Mouse (Mus musculus) hindbrain, postnatal 0 days (tissue): ENCODE measurements around the gene Msantd2. TPM values are rescaled to one million over a fixed set of nuclear protein-coding genes. Genes with fewer than 3 reads are reported as not detected.

Experiments
- ATAC-seq: fragments of 200-750 bp; cut with Nextera tagmentation; 2 replicates; pipeline ENCODE4 v1.8.0; 2017; ENCODE audit warnings: mild to moderate bottlenecking, moderate TSS enrichment, moderate library complexity
- DNase-seq: peaks from one replicate; pipeline ENCODE4 v3.0.0-alpha.2; 2015; ENCODE audit warnings: low spot score
- H3K27ac ChIP-seq: fragments of 300-500 bp; sonication (generic); 2 replicates; pipeline ENCODE4 v1.5.1; 2014; ENCODE audit warnings: mild to moderate bottlenecking
- H3K27me3 ChIP-seq: fragments of 300-500 bp; sonication (generic); 2 replicates; pipeline ENCODE4 v1.6.1; 2014; ENCODE audit warnings: low read length, mixed read lengths; ENCODE audit not compliant: insufficient read depth
- H3K36me3 ChIP-seq: fragments of 300-500 bp; sonication (generic); 2 replicates; pipeline ENCODE4 v1.6.1; 2014; ENCODE audit warnings: low read length, mixed read lengths; ENCODE audit not compliant: insufficient read depth
- H3K4me1 ChIP-seq: fragments of 300-500 bp; sonication (generic); 2 replicates; pipeline ENCODE4 v1.6.1; 2014; ENCODE audit warnings: antibody characterized with exemption, low read length, mixed read lengths; ENCODE audit not compliant: insufficient read depth
- H3K4me2 ChIP-seq: fragments of 300-500 bp; sonication (generic); 2 replicates; pipeline ENCODE4 v1.6.1; 2014; ENCODE audit warnings: low read depth, mild to moderate bottlenecking, low read length, moderate library complexity, mixed read lengths
- H3K4me3 ChIP-seq: fragments of 300-500 bp; sonication (generic); 2 replicates; pipeline ENCODE4 v1.5.1; 2014; ENCODE audit warnings: low read length
- H3K9ac ChIP-seq: fragments of 300-500 bp; sonication (generic); replicated peaks from 2 replicates; pipeline ENCODE4 v1.6.1; 2014; ENCODE audit warnings: mild to moderate bottlenecking, low read length, moderate library complexity, mixed read lengths
- H3K9me3 ChIP-seq: fragments of 300-500 bp; sonication (generic); 2 replicates; pipeline ENCODE4 v1.6.1; 2016; ENCODE audit warnings: low read length, mixed read lengths
- CTCF ChIP-seq: IDR thresholded peaks from 2 replicates; pipeline ENCODE4 v1.5.1; 2016; ENCODE audit warnings: antibody characterized with exemption, control low read depth, low read depth
- WGBS: fragments of 180-500 bp; shearing (Covaris S2); extraction: QIAGEN DNeasy Blood & Tissue Kit; methylation state at CpG from one replicate; pipeline ENCODE4 v1.1.7; 2014; 5-methylcytosine and 5-hydroxymethylcytosine counted together
- polyA plus RNA-seq: library from polyadenylated mRNA; unstranded; fragments of >200 nt; fragmentation: Nextera tagmentation; extraction: Ambion mirVana; gene quantifications from 2 replicates; pipeline ENCODE4 v1.2.1, GENCODE M21; 2015
- total RNA-seq: library from RNA; depleted of rRNA; stranded (reverse); fragments of >200 nt; gene quantifications from 2 replicates; pipeline ENCODE4 v1.2.3, GENCODE M21; 2014

Msantd2 gene
- total and polyA plus RNA-seq, 2 experiments from 2014 or later = 17.8 to 34.0 TPM

GRCm38 (mm10) chr9:37462764-37463163, 26.4 kb upstream of the Msantd2 start:
- no peak for ATAC-seq

GRCm38 (mm10) chr9:37473611-37474125, 15.5 kb upstream of the Msantd2 start:
- Histone ChIP-seq H3K4me2 (no peak overlapping the region), H3K4me1 (no peaks in the 10 kb centered on the region), H3K27ac (no peak overlapping the region), H3K27me3 (no peaks in the 10 kb centered on the region), H3K9me3 (no peaks in the 10 kb centered on the region), H3K4me3 (no peak overlapping the region), H3K9ac (no peak overlapping the region), H3K36me3 (no peaks in the 10 kb centered on the region)
- DNase-seq (no peak), ATAC-seq (no peak)
- 67% methylated on average over 3 of the region's 3 CpGs for WGBS
- TF ChIP-seq CTCF = no peak

More at GRCm38 (mm10) chr9:37462764-37463163, 26.4 kb upstream of the Msantd2 start:
- Histone ChIP-seq H3K9ac (no peak overlapping the region), H3K27me3 (peaks cover 5% of the 10 kb centered on the region; the same call in 1 of the 2 replicates), H3K36me3 (no peaks in the 10 kb centered on the region), H3K4me1 (no peaks in the 10 kb centered on the region), H3K27ac (no peak overlapping the region), H3K9me3 (no peaks in the 10 kb centered on the region), H3K4me2 (peak overlapping the region; percentile 35; the same call in 1 of the 2 replicates), H3K4me3 (no peak overlapping the region)
- WGBS = 9% methylated on average over 7 of the region's 7 CpGs
- peak; percentile 84 for DNase-seq
- TF ChIP-seq CTCF = peak; percentile 74

GRCm38 (mm10) chr9:37474923-37475322, 14.2 kb upstream of the Msantd2 start:
- H3K9me3 ChIP-seq = no peaks in the 10 kb centered on the region
- no peaks in the 10 kb centered on the region for H3K27me3 ChIP-seq
- no peaks in the 10 kb centered on the region for H3K36me3 ChIP-seq
- no peak overlapping the region for H3K4me3 ChIP-seq
- DNase-seq = no peak
- no peak overlapping the region for H3K4me2 ChIP-seq
- no peak for TF ChIP-seq CTCF
- H3K4me1 ChIP-seq = no peaks in the 10 kb centered on the region
- no peak overlapping the region for H3K27ac ChIP-seq
- WGBS = 77% methylated on average over 7 of the region's 7 CpGs
- no peak for ATAC-seq
- H3K9ac ChIP-seq = no peak overlapping the region

GRCm38 (mm10) chr9:37485146-37485545, 4.0 kb upstream of the Msantd2 start:
- no peak for ATAC-seq

DNA sequence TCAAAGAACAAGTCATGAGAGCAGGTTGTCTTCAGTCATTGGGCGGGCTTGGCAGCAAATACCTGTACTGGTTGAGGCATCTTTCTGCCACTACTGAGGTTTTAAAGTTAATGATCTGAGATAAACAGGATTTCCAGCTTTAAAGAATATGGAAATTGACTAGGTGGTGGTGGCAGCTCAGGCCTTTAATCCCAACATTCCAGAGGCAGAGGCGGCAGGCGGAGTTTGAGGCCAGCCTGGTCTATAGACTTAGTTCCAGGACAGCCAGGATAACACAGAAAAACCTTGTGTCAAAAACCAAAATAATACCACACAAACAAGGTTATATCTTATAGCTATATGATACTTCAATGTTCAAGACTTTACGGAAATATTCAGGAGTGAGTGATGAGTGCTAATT, 1.1 kb upstream of the Msantd2 start:
- no peaks in the 10 kb centered on the region for H3K4me1 ChIP-seq
- no peaks in the 10 kb centered on the region for H3K27me3 ChIP-seq
- no peak for DNase-seq
- peak overlapping the region; percentile 99 for H3K27ac ChIP-seq
- peak overlapping the region; percentile 91; the same call in 1 of the 2 replicates for H3K9ac ChIP-seq
- H3K4me2 ChIP-seq = peak overlapping the region; percentile 83
- H3K36me3 ChIP-seq = no peaks in the 10 kb centered on the region
- H3K9me3 ChIP-seq = no peaks in the 10 kb centered on the region
- no peak for TF ChIP-seq CTCF
- no peak for ATAC-seq
- H3K4me3 ChIP-seq = peak overlapping the region; percentile 98
- 41% methylated on average over 4 of the region's 4 CpGs for WGBS

More at GRCm38 (mm10) chr9:37485146-37485545, 4.0 kb upstream of the Msantd2 start:
- DNase-seq = no peak
- H3K9me3 ChIP-seq = no peaks in the 10 kb centered on the region
- no peaks in the 10 kb centered on the region for H3K4me1 ChIP-seq
- TF ChIP-seq CTCF = no peak
- H3K36me3 ChIP-seq = no peaks in the 10 kb centered on the region
- no peak overlapping the region for H3K4me2 ChIP-seq
- H3K27ac ChIP-seq = no peak overlapping the region
- no peaks in the 10 kb centered on the region for H3K27me3 ChIP-seq
- no peak overlapping the region for H3K4me3 ChIP-seq
- H3K9ac ChIP-seq = no peak overlapping the region
- 66% methylated on average over 5 of the region's 5 CpGs for WGBS

DNA sequence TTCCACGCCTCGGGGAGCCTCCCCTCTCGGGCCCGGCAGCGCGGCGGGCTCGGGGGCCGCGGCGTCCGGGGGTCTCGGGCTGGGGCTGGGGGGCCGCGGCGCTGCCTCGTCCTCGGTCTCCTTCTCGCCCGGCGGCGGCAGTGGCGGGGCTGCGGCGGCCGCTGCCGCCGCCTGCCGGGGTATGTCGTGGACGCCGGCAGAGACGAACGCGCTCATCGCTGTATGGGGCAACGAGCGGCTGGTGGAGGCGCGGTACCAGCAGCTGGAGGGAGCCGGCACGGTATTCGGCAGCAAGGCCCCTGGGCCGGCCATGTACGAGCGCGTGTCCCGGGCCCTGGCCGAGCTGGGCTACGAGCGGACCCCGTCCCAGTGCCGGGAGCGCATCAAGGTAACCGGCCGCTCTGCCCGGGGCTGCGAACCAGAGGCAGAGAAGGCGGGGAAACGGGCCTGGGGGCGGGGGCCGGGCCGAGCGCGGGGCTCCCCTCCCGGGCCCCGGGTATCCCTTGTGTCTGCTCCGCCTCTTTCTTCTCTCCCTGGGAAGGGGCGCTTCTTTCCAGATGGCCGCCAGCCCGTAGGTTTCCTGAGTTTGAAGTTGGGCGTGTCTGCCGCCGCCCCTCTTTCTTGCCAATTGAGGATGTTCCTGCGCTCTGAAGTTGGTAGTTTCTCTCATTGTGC, 464 bp downstream of the Msantd2 start:
- Histone ChIP-seq H3K4me1 (no peaks in the 10 kb centered on the region), H3K9me3 (no peaks in the 10 kb centered on the region), H3K4me3 (peak overlapping the region; percentile 98), H3K9ac (peak overlapping the region; percentile 91), H3K27me3 (no peaks in the 10 kb centered on the region), H3K4me2 (peak overlapping the region; percentile 83), H3K36me3 (no peaks in the 10 kb centered on the region), H3K27ac (peak overlapping the region; percentile 99)
- DNase-seq = peak; percentile 52
- peak; percentile 76 for ATAC-seq
- 2% methylated on average over 57 of the region's 75 CpGs for WGBS
- TF ChIP-seq CTCF = no peak

DNA sequence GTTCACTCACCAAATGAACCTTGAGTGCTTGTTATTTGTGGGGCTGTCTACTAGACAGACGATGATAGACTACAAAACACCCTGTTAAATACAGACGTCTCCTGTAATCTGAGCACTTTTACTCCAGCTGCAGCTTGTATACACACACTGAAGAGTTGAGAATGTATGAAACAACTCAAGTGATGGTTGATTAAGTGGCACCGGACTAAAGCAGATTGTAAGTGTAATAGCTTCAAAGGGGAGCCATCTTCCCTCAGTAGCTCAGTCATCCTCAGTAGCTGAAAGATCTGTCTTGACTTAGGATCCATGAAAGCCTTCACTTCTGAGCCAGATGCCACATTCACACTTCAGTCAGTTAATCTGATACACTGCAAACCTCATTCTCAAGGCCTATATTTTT, 6.6 kb downstream of the Msantd2 start:
- WGBS = 75% methylated on average over 3 of the region's 3 CpGs
- H3K4me2 ChIP-seq = no peak overlapping the region
- H3K9ac ChIP-seq = no peak overlapping the region
- H3K4me1 ChIP-seq = no peaks in the 10 kb centered on the region
- H3K4me3 ChIP-seq = no peak overlapping the region
- ATAC-seq = no peak
- DNase-seq = no peak
- no peaks in the 10 kb centered on the region for H3K36me3 ChIP-seq
- no peak overlapping the region for H3K27ac ChIP-seq
- no peaks in the 10 kb centered on the region for H3K9me3 ChIP-seq
- no peaks in the 10 kb centered on the region for H3K27me3 ChIP-seq
- TF ChIP-seq CTCF = no peak
